17 mouse cellular contexts compared by ENCODE assay signal in the genomic region with DNA sequence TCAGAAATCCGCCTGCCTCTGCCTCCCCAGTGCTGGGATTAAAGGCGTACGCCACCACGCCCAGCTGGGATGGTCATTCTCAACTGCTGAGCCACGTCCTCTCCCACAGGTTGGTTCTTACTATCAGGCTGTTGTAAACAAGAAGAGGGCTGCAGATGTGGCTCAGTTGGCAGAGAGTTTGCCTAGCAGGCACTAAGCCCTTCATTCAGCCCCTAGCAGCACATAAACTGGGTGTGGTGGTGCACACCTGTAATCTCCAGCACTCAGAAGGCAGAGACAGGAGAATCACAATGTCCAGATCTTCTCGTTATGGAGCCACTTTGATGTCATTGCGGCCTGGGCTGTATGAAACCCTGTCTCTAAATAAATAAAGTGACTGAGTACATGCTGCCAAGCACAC.
"Had no signal": no experiment of that assay in that cellular context is flagged by ENCODE, and none has a peak within 500 bp of the region (broad histone marks: within the 10 kb centered on the region; RNA-seq: fewer than 3 reads in every experiment).

No protein-coding gene starts in this region.

- H3K4me2 ChIP-seq: limb, embryonic 15.5 days; lung, embryonic 15.5 days; midbrain, embryonic 12.5 days had no signal

- H3K9ac ChIP-seq: limb, embryonic 15.5 days; lung, embryonic 15.5 days; midbrain, embryonic 12.5 days had no signal

- H3K4me3 ChIP-seq: limb, embryonic 15.5 days; lung, embryonic 15.5 days; megakaryocyte, embryonic 14.5 days; midbrain, embryonic 12.5 days had no signal

- H3K36me3 ChIP-seq: limb, embryonic 15.5 days; lung, embryonic 15.5 days; midbrain, embryonic 12.5 days had no signal

- H3K9me3 ChIP-seq: limb, embryonic 15.5 days; lung, embryonic 15.5 days; megakaryocyte, embryonic 14.5 days; midbrain, embryonic 12.5 days had no signal

- H3K27me3 ChIP-seq: limb, embryonic 15.5 days; lung, embryonic 15.5 days; midbrain, embryonic 12.5 days had no signal

- H3K27ac ChIP-seq: kidney, postnatal 0 days; limb, embryonic 15.5 days; lung, embryonic 15.5 days; macrophage; midbrain, embryonic 12.5 days; stomach, postnatal 0 days had no signal

- H3K4me1 ChIP-seq: limb, embryonic 15.5 days; lung, embryonic 15.5 days; midbrain, embryonic 12.5 days had no signal

- ATAC-seq: intestine, postnatal 0 days; midbrain, embryonic 16.5 days had no signal

- DNase-seq: kidney, adult 8-10 months; kidney, postnatal 36 days; layer of hippocampus, adult 9-11 months; layer of hippocampus, postnatal 36 days; lung, postnatal 14 days; right cerebral cortex, adult 18-20 months; right cerebral cortex, postnatal 25 days; thymus, postnatal 4 days had no signal
